Mouse (Mus musculus): Measurements from ENCODE around the gene Wdr45. TPM values are rescaled to one million over a fixed set of nuclear protein-coding genes. Genes with fewer than 3 reads are reported as not detected.

The Wdr45 gene
- total RNA-seq, 2 experiments from 2014 or later, result 29.9 to 51.4 TPM

DNA sequence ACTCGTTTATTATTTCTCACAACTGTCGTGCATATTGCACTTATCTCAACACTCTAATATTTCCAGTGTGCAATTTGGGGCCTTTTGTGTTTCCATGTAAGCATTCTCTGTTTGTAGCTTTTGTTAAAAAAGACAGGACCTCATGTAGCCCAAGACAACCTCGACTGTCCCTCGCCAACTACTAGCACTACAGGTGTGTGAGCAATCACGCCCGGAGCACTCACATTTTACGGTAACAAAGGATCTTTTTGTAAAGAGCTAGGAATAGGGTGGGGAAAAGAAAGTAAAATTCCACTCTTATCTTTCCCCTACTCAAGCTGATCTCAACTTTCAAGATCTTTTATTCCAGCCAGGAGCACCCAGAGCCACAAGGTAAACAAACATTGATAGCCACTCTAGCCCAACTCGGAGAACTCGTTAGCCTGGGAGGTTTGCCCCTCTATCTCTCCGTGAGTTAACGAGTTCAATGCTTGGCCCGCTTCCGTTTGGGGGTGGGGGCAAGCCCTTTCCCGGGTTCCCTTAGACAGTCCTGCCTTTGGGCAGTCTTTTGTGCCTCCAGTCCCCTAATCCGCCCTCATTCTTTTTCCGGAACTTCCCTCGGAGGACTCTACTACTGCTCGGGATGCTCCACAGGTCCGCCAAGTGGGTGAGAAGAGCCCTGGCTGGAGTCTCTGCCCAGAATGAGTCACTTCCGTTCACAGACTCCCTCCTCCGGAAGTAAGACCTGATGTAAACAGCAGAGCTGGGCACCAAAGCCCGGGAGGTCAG, 7.6 kb downstream of the Wdr45 start, which contains the start of gene Gm45208:
Gene Gm45208 (plus strand): TSS at position 732 of the 768 bp plus-strand sequence.
- peak; percentile 84 to 86 for DNase-seq

DNA sequence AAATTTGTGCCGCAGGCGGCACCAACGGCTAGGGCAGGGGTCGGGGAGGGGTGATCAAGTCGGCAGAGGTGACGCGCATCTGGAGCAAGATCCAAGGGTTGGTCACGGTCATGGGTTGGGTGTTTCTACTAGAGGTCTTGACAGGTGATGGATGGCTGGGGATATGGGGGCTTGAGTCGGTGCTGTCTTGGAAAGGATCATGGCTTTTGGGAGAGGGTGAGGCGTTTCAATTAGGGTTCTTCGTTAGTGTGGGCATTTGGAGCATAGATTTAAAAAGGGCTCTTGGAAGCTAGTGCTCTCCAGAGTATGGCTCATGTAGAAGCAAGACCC, 8.1 kb downstream of the Wdr45 start:
- no peak for DNase-seq

DNA sequence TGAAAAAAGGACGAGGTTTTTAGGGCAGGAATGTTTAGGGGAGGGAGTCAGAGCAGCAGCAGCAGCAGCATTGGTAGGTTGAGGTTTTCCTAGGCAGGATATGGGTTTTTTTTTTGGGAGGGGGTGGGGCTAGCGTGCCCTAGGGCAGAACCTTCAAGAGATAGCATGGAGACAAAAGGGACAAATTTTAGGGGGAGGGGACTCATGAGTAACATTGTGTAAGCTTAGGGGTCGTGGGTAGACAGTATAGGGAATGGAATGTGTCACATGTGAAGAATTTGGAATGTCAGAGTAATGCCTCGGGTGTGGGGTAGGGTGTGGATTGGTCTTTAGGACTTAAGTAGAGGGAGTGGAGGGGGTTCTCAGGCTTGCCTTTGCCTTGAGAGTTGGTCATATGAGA, 8.6 kb downstream of the Wdr45 start:
- DNase-seq, result no peak

DNA sequence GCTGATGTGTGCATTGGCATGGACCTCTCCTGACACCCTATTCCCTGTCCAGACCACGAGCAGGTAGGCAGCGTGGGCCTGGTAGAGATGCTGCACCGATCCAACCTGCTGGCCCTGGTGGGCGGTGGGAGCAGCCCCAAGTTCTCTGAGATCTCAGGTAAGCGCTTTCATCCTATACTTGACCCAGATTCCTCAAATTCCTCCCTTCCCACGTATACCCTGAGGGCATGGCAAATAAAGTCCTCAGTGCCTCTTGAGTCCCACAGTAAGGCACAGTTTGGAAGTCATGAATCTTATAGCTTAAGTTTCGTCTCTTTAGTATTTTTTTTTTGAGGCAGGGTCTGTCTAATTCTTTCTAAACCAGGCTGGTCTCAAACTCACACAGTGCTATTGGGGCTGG, 10.0 kb downstream of the Wdr45 start:
- no peak for DNase-seq

DNA sequence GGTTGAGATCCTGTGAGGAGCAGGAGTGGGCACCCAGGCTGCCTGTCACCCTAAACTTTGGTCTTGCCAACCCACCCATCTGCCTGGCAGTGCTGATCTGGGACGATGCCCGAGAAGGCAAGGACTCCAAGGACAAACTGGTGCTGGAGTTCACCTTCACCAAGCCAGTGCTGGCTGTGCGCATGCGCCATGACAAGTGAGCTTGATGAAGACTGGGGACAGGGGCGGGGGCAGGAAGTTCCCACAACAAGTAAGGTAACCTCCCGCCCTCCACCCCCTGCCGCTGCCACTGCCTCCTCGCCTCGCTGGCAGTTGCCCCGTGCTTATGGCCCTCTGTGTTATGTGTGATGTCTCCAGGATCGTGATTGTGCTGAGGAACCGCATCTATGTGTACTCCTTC, 11.7 kb downstream of the Wdr45 start:
- no peak for DNase-seq

DNA sequence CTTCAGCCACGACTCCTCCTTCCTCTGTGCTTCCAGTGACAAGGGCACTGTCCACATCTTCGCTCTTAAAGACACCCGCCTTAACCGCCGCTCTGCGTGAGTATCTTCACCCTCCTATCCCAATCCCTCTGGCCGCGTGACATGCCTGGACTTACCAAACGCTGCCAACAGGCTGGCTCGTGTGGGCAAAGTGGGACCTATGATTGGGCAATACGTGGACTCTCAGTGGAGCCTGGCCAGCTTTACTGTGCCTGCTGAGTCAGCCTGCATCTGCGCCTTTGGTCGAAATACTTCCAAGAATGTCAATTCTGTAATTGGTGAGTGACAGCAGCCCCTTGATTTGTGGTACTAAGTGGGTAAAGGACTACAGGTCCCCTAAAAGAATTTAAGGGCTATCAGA, 13.0 kb downstream of the Wdr45 start:
- DNase-seq, result no peak

DNA sequence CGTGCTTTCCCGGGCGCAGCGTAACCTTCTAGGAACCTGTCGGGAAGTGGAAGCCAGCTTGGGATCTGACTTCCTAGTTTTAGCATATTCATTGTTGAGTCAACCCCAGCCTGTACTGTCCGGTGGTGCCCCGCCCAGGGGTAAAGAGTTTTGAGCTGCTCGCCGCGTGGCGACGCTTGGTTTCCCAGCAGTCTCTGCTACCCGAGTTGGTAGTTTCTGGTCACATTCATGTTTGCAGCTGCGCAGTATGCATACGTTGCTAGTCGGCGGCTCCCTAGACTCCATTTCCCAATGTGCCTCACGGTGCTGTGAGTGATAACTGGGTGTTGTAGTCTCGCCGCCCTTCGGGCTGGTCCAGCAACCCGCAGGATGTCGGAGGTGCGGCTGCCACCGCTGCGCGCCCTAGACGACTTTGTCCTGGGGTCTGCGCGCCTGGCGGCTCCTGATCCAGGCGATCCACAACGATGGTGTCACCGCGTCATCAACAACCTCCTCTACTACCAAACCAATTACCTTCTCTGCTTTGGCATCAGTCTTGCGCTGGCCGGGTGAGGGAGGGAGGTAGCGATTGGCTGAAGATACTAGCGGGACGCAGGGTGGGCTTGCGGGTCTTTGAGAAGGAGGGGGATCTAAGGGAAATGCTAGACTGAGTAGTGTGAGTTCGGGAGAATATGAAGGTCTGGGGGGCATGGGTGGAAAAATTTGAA, 14.2 kb downstream of the Wdr45 start, which contains the start of gene Praf2:
Gene Praf2 (plus strand): TSS at position 225 of the 707 bp plus-strand sequence.
- peak; percentile 78 to 93 for DNase-seq

DNA sequence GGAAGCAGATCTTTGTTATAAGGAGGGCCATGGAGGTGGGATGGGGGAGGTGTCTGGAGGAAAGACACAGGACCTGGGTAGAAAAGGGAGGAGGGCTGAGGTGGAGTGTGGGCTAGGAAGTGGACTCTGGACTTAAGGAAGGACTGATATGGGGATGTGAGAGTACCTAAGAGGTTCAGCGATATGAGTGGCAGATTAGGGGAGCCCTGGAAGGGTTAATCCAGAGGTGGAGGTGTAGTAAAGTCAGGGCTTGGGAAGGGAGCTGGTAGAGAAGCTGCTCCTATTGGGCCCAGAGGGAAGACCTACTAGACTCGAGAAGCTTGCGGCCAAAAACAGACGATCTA, 14.8 kb downstream of the Wdr45 start:
- no peak for DNase-seq

DNA sequence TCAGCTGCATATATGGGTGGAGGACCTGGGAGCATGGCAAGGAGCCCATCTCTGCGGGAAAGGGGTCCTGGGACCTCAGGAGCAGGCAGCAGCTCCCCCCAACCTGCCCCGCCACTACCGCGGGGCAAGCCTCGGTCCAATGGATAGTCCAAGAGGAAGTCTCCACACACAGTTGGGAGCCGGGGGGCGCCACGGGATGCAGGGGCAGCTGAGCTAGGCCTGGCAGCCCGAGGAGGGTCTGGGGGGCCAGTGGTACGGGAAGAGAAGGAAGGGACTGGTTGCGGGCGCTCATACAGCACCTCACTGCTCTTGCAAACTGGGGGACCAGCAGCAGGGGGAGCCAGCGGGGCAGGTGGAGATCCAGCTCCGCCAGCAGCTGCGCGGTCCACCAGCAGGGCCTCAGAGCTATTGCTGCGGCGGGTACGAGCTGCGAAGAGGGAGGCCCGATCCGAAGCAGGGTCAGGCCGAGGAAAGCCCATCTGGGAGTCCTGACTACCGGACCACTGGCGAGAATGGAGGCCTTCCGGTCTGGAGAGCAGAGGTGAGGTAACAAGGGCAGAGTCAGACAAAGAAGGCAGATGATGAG, 19.5 kb downstream of the Wdr45 start:
- peak; percentile 58 to 79 for DNase-seq

DNA sequence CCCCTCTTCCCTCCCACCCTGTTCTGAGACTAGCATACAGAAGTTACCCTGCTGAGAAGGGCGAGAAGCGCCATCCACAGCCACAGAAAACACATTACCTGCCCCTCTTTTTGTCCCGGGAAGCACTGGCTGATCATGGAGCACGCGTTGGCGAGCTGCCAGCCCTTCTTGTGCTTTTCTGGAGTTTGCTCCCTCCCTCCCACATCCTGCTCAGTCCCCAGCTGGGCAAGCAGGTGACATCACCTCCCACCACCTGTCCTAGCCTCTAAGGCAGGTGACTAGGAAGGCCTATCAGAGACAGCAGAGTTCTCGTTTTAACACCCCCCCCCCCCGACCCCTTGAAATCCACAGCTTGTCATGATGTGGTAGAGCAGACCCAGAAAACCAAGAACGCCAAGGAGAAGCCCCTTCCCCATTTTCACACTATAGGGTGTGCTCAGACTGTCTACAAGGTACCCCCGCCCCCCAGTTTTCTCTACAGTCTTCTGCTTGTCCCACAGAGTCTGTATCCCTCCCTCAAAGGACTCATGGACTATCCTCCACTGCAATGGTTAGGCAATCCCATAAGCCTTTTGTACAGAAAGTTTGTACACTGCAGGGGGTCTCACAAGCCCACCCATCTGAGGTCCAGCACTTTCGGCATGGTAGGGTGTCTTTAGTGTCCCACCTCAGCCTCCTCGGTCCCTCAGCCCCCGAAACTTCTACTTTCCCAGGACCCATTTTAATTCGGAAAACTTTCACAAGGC, 25.4 kb downstream of the Wdr45 start:
- no peak for DNase-seq

DNA sequence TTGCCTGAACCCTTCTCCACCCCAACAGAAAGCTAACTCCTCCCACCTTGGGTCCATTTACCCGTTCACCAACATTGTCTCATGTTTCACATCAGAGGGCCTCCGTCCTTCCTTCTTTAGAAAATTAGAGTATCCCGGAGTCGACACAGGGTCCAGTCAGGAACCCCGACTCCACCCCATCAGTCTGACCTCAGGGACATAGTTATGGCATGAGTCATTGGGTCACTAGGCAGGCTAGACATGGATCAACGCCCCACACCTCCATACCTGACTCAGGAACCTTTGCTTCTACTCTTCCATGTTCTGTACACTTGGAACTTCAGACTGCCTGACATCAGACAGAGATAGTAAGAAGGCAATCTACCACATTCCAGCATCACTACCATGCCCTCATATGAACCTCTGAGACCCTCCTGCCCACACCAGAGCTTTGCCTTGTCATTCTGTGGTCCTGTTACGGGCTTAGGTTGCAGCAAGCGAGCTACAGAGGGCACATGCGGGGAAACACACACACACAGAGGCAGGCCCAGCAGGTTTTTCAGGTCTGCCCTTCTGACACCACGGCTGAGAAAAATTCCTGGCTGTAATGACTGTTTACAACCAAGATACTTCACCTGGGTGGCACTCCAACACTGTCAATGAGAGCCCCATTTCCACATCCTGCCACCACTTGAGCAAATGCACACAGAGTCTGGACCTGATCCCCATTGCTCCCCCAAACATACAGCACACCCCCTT, 26.1 kb downstream of the Wdr45 start:
- DNase-seq, result no peak

DNA sequence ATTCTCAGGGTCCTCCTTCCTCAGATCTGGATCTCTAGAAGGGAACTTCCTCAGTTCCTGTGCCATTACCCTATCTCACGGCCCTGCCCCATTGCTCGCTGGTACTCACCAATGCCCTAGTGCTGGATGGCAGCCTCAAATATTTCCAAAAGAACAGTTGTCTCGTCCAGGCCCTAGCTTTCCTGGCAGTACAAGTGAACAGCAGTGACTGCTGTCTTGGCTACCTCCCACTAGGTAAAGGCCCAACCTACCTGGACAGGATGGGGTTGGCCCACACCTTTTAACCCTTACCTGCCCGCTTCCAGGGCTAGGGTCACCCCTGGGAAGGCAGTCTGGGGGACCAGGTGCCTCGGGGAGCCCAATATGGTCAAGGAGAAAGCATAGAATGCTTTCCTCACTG, 27.0 kb downstream of the Wdr45 start:
- no peak for DNase-seq

DNA sequence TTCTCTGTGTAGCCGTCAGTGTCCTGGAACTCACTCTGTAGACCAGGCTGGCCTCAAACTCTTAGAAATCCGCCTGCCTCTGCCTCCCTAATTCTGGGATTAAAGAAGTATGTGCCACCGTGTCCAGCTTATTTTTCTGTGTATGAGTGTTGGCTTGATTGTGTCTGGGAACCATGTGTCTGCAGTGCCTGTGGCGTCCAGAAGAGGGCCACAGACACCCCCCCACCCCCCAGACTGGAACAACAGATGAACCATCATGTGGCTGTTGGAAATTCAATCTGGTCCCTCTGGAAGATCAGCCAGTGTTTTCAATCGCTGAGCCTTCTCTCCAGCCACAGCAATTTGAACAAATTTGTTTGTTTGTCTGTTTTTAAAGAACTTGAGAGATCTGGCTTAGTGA, 29.3 kb downstream of the Wdr45 start:
- no peak for DNase-seq

DNA sequence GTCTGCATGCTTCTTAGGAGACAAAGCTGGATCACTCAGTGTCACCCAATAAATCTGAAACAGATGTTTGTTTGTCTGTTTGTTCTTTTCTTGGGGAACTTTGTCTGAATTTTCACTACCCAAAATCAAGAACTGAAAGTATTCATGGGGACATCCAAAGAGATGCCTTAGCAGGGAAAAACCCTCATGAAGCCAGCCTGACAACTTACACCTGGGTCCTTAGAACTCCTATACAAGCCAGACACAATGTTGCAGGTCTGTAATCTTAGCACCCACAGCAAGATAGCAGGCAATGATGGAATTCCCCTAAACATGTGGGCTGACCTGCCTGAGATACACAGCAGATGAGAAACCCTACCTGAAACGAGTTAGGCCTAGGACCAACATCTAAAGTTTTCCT, 30.8 kb downstream of the Wdr45 start:
- DNase-seq, result no peak

DNA sequence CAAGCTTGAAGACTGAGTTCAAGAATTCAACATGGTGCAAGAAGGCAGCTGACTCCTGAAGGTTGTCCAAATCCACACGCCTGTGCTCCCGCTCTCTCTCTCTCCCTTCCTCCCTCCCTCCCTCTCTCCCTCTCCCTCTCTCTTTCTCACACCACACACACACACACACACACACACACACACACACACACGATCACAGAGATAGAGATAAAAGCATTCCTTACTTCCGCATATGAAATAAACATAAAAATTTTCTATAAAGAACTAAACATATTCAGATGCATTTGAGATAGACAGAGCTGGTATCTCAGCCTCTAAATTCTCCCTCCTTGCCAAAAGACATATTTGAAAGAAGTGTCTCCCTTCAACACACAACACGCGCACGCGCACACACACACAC, 31.3 kb downstream of the Wdr45 start:
- DNase-seq, result no peak

DNA sequence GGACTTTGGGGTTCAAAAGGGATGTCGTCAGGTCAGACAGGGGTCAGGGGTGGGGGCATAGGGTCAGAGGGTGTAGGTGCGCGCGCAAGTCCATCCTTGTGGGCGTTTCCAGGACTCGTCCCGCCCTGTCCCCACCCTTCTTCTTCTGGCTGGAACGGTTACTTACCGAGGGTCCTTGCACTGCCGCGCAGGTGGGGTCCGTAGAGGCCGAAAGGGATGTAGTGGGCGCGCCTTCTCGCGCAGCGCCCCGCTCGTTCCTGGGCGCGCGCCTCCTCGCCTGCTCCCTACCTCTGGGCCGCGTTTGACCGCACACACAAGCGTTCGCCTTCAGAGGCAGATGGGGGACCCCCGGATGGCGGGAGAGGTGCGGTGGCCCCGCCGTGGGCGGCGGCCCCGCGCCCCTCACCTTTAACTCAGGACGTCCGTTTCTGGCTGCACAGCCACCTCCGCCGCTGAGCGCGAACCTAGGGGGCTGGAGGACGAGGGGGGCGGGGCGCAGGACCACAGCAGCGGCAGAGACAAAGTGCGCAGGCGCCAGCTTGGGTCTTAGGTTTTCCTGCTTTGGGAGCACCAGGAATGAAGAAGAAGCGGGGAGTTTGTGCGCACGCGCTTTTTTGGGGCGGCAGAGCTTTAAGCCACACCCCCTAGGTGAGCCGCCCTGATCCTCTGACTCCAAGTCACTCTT, 36.4 kb downstream of the Wdr45 start, which contains the start of gene Ccdc120:
Gene Ccdc120 (minus strand): TSS at position 474 of the 685 bp plus-strand sequence.
- peak; percentile 59 to 69 for DNase-seq

DNA sequence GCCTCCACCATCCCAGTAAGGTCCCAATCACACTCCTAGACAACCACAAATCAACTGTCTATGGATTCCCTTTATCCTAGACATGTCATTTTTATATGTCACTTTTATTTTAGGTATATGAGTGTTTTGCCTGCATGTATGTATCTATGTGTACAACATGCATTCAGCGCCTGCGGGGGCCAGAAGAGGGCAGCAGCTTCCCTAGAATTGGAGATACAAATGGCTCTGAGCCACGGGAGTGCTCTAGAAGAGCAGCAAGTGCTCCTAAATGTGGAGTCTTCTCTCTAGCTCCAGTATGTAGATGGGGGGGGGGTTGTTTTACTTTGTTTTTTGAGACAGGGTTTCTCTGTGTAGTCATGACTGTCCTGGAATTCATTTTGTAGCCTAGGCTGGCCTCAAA, 39.5 kb downstream of the Wdr45 start:
- DNase-seq, result peak in 1 of 2 experiments; percentile 25

DNA sequence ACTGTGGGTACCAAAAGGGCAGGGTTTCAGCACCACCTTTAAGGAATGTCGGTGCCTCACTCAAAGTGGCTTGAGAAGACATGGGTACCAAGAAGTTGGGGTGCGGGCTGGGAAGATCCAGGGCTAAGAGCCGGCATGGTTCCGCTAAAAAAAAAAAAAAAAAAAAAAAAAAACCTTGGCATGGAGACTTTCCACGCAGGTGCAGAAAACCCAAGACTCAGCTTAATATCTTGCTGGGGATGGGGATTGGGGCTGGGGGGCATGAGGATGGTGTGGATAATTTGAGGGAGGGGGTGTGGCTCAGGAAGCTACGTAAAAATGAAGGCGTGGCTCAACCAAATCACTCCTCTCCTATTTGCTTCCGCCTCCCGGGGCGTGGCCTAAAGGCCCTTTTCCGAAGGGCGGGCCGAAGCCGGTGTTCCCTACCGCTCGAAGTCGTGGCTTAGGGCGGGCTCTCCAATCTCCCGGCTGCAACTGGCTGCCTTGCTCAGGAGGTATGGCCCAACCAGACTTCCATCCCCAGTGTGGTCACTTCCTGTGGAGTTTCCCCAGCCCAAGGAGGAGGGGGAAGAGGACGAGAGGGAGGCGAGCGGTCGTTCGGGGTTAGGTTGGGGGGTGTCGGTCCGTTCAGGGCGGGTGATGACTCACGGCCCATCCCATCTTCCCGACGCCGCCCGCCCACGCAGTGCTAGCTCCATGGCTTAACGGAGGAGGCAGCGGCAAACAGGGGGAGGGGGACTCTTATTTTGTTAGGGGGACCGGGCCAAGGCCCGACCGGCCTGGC, 48.2 kb downstream of the Wdr45 start, which contains the start of gene Tfe3:
Gene Tfe3 (plus strand): TSS at position 424 of the 784 bp plus-strand sequence.
- DNase-seq, result peak; percentile 91 to 97

DNA sequence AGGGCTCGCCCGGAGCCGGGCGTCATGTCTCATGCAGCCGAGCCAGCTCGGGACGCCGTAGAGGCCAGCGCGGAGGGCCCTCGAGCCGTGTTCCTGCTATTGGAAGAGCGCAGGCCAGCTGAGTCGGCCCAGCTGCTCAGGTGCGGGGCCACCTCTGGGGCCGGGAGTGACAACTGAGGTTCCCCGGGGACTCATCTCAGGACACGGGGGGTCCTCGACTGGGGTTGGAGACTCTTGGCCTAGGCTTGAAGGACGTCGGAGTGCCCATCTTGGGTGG, 48.7 kb downstream of the Wdr45 start:
- DNase-seq, result no peak

DNA sequence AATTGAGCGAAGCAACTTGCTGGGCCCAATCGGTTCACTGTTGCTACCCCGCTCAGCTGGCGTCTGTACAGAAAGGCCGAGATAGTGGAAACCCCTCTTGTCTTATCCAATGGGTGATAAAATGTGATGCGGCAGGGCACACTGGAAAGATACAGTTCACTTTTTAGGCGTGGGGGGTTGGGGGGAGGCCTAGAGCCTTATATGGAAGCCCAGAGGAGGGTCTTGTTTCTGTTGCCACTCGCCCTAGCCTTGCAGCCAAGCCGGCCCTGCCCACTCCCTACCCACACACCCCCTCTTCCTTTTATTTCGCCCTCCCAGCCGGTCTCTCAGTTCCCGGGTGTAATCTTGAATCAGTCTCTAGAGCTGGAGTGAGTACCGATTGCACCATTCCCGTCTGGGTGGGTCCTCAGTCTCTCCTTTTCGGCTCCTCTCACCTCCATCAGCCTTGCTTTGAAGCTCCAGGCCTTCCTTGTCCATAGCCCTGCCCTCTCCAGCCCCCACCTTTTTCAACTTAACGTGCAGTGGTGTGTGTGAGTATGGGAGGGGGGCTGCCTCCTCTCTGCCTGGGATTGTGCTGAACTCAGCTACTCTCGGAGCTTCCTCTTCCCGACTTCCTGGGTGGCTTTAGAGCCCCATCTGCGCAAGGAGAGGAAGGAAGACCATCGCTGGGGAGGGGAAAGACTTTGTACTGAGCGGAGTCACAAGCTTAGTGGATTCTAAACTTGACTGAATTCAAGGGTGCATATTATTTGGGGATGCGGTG, 49.7 kb downstream of the Wdr45 start:
- peak; percentile 59 to 74 for DNase-seq

Measured in heart, adult 18-20 months (tissue).